Mouse (Mus musculus): ENCODE measurements around the gene Hipk2.
A peak's percentile ranks its signal among the peaks of the same experiment; 100 is the strongest.
"Not testable (repeated sequence)": the region's sequence is repeated elsewhere in the genome, so short reads cannot be mapped to it uniquely, and the experiment has no call there.

Hipk2 gene

GRCm38 (mm10) chr6:38692556-38692955 is 183.4 kb downstream of the Hipk2 start:
- DNase-seq = no peak

GRCm38 (mm10) chr6:38691052-38691451 is 184.9 kb downstream of the Hipk2 start:
- DNase-seq = no peak

- DNase-seq = no peak
Observed at GRCm38 (mm10) chr6:38690615-38691014, 185.3 kb downstream of the Hipk2 start.

GRCm38 (mm10) chr6:38688841-38689240 is 187.1 kb downstream of the Hipk2 start:
- no peak for DNase-seq

DNA sequence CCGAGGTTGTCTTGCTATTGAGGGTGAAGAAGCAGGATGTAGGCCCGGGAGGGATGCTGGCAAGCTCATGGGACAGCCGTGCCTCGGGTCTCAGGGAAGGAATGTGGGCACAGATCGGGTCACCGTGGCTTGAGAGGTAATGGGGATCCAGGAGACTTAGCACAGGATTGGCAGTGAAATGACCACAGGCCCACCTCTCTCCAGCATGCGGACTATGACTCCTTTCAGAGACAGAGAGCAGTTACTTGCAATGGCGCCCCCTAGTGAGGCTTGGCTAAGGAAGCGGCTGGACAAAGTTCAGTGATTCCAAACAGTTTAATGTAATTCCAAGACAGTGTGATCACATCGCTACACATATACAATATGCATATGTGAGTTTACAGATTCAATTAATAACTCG is 188.7 kb downstream of the Hipk2 start:
- DNase-seq = peak; percentile 51 to 53

GRCm38 (mm10) chr6:38682532-38682931 is 193.4 kb downstream of the Hipk2 start:
- no peak for DNase-seq

DNA sequence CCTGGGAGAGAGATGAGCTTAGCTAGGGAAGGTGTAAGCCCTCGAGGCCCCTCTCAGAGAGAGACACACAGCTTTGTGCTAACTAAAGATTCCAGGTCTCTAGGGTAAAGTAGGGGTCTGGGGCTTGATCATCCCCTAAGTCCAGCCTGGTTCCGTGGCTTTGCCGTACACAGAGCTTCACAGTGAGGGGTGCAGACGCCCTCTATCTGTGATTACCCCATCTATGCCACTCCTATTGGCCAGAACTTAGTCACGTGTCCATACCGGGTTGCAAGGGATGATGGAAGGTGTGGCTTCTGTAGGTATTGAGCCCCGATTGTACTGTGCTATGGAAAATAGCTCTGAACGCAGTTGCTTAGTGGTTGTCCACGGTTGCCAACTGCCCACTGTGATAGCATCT is 198.3 kb downstream of the Hipk2 start:
- no peak for DNase-seq

- DNase-seq = no peak
Observed at GRCm38 (mm10) chr6:38676723-38677122, 199.2 kb downstream of the Hipk2 start.

GRCm38 (mm10) chr6:38676217-38676616 is 199.7 kb downstream of the Hipk2 start:
- no peak for DNase-seq

DNA sequence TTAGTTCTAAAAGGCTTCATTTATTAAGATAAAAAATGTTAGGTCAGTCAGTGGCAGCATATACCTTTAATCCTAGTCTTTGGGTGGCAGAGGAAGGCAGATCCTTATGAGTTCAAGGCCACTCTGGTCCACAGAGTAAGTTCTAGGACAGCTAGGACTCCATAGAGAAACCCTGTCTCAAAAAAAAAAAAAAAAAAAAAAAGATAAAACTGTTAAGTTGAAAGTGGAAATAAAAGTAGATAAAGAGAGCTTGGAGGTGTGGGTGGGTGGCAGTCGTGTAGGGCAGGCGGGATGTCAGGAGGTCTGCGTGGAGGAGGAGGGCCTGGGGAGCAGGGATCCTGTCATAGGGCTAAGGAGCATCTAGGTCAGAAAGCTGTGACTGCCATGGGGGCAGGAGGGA is 204.0 kb downstream of the Hipk2 start:
- DNase-seq = no peak

GRCm38 (mm10) chr6:38671270-38671669 is 204.7 kb downstream of the Hipk2 start:
- DNase-seq = no peak

DNA sequence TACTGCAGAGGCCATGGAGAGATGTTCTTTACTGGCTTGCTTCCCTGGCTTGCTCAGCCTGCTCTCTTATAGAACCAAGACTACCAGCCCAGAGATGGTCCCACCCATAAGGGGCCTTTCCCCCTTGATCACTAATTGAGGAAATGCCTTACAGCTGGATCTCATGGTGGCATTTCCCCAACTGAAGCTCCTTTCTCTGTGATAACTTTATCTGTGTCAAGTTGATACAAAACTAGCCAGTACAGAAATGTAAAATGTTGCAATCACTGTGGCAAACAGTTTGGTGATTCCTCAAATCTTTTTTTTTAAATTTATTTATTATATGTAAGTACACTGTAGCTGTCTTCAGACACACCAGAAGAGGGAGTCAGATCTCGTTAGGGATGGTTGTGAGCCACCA is 205.5 kb downstream of the Hipk2 start:
- not testable (repeated sequence) for DNase-seq

DNA sequence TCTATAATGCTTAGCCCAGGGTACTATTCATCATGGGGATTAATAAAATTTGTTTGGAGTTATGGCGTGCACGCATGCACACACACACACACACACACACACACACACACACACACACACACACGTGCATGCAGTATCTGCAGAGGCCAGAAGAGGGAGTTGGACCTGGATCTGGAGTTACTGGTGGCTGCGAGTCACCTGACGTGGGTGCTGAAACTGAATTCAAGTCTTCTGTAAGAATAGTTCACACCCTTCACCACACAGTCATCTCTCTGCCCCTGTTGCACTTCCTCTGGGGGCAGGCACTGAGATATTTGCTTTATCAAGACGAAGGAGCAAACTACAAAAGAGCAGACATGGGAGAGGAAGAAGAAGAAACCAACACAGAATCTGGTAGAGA is 206.4 kb downstream of the Hipk2 start:
- peak; percentile 27 to 42 for DNase-seq

DNA sequence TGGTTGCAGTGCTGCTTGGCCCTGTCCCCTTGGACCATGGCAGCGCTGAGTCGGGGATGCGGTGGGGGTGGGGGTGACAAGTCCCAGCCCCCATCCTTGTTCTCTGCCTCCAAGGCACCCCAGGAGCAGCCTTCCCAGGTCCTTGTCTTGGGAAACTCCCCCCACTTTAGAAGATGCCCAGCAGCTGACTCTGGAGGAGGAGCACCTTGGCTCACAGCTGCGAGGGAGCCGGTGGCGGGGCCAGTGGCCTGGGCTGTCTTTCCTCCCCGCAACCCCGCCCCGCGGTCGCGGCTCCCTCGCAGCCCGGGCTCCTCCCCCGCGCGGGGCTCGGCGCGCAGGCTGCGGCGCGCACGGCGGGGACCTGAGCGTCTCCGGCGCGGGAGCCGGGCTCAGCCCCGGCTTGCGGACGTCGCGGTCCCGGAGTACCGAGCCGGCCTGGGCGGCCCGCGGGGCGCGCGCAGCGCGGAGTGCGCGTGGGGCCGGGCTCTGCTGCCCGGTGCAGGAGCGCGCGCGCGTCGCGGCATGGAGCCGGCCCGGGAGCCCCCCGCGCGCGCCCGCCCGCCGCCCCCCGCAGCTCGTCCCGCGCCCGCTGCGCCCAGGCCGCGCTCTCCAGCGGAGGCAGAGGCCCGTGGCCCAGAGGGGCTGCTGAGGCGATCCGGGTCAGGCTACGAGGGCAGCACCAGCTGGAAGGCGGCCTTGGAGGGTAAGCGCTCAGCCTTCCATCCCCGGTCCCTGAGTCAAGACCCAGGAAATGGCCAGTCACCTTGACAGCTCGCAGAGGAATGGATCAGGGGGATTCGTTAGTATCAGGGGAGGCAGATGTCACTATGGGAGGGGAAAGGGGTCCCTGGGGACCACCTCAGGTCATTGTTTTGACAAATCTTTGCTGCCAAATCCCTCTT is 213.0 kb downstream of the Hipk2 start, which contains the start of gene Clec2l:
Clec2l (plus strand) TSS at position 356 of the 902 bp plus-strand sequence.
- no peak for DNase-seq

DNA sequence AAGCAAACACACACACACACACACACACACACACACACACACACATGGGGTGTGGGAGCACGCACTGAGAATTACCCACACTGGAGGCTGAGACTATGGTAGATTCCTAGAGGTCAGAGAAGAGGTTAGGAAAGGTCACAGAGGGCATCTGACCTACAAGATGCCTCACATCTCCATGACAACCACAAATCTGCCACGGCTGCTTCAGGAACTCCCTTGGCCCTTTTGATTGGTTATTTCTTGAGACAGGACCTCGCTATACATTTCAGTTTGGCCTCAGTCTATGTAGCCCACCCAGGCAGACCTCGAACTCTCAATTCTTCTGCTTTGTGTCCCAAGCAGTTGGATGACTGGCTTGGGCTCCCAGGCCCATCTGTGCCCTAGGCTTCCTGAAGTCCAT is 214.3 kb downstream of the Hipk2 start:
- no peak for DNase-seq

DNA sequence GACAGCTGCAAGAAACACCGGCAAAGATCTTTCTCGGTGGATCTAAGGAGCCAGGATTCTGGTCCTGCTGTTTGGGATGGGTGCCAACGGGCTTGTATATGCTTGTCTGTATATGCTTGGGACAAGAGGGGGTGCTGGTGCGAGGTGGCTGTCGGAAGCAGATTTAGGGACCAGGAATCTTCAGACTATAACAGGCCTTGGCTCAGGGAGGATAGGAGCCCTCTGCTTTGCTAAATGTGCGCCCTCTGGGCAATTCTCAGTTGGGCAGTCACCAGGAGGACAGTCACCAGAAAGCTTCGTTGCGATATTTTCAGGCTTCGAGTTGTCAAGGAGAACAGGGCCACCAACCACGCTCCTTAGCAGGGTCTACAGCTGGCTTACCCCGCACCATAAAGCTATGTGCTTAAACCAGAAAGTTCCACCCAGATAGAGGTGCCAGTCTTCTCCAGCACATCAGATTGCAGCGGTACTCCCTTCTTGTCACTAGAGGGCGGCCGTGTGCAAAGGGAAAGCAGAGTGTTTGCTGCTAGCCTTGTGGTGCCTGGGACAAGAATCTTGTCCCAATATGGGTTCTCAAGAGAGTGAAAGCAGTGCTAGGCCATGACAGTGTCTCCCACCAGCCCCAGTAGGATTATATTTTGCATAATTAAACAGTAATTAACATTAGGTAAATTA is 225.6 kb downstream of the Hipk2 start:
- DNase-seq = peak; percentile 74 to 75

- peak; percentile 50 to 53 for DNase-seq
Observed at GRCm38 (mm10) chr6:38649545-38649944, 226.4 kb downstream of the Hipk2 start.
